Mouse (Mus musculus): Measurements from ENCODE around the gene Peli2. TPM values are rescaled to one million over a fixed set of nuclear protein-coding genes. Genes with fewer than 3 reads are reported as not detected.

Peli2 gene
- total and polyA plus RNA-seq, 3 experiments: 10.1 to 20.3 (median 17.2) TPM

DNA sequence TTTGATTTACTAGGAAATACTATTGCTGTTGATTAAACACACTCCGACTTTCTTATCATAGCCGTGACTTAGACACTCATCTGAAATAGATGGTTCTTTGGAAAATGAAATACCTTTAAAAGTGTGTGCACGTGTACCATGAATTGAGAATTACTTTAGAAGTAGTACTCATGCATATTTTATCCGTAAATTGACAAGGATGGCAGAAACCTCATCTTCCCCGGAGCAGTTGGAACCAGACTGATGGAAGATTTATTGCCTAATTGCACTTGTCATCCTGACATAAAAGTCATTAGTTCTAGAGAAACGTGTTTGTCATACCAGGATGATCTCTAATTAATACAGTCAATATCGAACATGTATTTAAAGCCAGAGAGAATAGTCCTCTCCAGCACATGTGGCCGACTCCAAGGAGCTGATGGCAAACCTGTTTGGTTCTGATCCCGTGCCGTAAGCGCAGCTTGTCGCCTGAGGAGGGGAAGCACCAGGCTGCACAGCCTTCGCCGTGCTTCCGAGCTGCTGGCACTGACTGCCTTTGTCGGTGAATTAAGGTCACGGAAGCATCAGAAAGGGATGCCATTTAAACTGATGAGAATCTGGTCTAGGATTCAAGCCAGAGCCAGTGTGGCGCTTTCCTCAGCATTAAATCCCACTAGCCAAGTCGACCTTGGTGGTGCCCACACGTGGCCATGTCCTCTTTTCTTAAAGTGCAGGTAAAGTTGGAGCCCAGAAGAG, 114.3 kb downstream of the Peli2 start:
- Histone ChIP-seq H3K36me3 (ENCODE audit: control insufficient read depth, insufficient read depth, low read length) (no peaks in the 10 kb centered on the region), H3K27me3 (ENCODE audit: control insufficient read depth, insufficient read depth, low read length) (no peaks in the 10 kb centered on the region), H3K79me2 (replicated peaks; ENCODE audit: control insufficient read depth, insufficient read depth, low read length) (no peaks in the 10 kb centered on the region; the same call in 1 of the 2 replicates), H3K4me1 (ENCODE audit: control insufficient read depth, insufficient read depth, low read length) (0 out of 2 replicates have a peak, but pooled peaks cover 2% of the 10 kb centered on the region), H3K9ac (ENCODE audit: low read depth, low read length) (no peak overlapping the region), H3K4me3 (no peak overlapping the region), H3K27ac (no peak overlapping the region)
- no peak for DNase-seq
- 91% methylated on average over 20 of the region's 20 CpGs for WGBS
- TF ChIP-seq EP300 (IDR thresholded peaks at IDR 0.05; ENCODE audit: insufficient read depth, low read depth, low read length): no peak
- TF ChIP-seq POLR2A (IDR thresholded peaks at IDR 0.05; ENCODE audit: insufficient read depth, low read depth, low read length): no peak
- TF ChIP-seq CTCF (IDR thresholded peaks at IDR 0.05): no peak
- intact Hi-C loops (cut with DNase I): no loop called here

- Histone ChIP-seq H3K4me3 (no peak overlapping the region), H3K79me2 (replicated peaks; ENCODE audit: control insufficient read depth, insufficient read depth, low read length) (no peaks in the 10 kb centered on the region), H3K27ac (no peak overlapping the region), H3K27me3 (ENCODE audit: control insufficient read depth, insufficient read depth, low read length) (no peaks in the 10 kb centered on the region), H3K9ac (ENCODE audit: low read depth, low read length) (no peak overlapping the region), H3K36me3 (ENCODE audit: control insufficient read depth, insufficient read depth, low read length) (no peaks in the 10 kb centered on the region), H3K4me1 (ENCODE audit: control insufficient read depth, insufficient read depth, low read length) (no peaks in the 10 kb centered on the region; the same call in 1 of the 2 replicates)
- no peak for TF ChIP-seq POLR2A (IDR thresholded peaks at IDR 0.05; ENCODE audit: insufficient read depth, low read depth, low read length)
- no peak for TF ChIP-seq EP300 (IDR thresholded peaks at IDR 0.05; ENCODE audit: insufficient read depth, low read depth, low read length)
- TF ChIP-seq CTCF (IDR thresholded peaks at IDR 0.05): no peak
- no peak for DNase-seq
- intact Hi-C loops (cut with DNase I): no loop called here
- 87% methylated on average over 7 of the region's 7 CpGs for WGBS
Observed at GRCm38 (mm10) chr14:48241335-48241734, 120.7 kb downstream of the Peli2 start.

GRCm38 (mm10) chr14:48246236-48246635, 125.6 kb downstream of the Peli2 start:
- DNase-seq: peak in 1 of 2 experiments; percentile 41
- intact Hi-C loops (cut with DNase I): no loop called here
- H3K4me3 ChIP-seq: no peak overlapping the region
- H3K9ac ChIP-seq (ENCODE audit: low read depth, low read length): no peak overlapping the region
- no peaks in the 10 kb centered on the region for H3K79me2 ChIP-seq (replicated peaks; ENCODE audit: control insufficient read depth, insufficient read depth, low read length)
- TF ChIP-seq EP300 (IDR thresholded peaks at IDR 0.05; ENCODE audit: insufficient read depth, low read depth, low read length) (no peak), POLR2A (IDR thresholded peaks at IDR 0.05; ENCODE audit: insufficient read depth, low read depth, low read length) (no peak), CTCF (IDR thresholded peaks at IDR 0.05) (no peak)
- 51% methylated on average over 3 of the region's 3 CpGs for WGBS
- no peaks in the 10 kb centered on the region for H3K27me3 ChIP-seq (ENCODE audit: control insufficient read depth, insufficient read depth, low read length)
- H3K27ac ChIP-seq: no peak overlapping the region
- H3K36me3 ChIP-seq (ENCODE audit: control insufficient read depth, insufficient read depth, low read length): no peaks in the 10 kb centered on the region
- peaks cover 3% of the 10 kb centered on the region for H3K4me1 ChIP-seq (ENCODE audit: control insufficient read depth, insufficient read depth, low read length)

DNA sequence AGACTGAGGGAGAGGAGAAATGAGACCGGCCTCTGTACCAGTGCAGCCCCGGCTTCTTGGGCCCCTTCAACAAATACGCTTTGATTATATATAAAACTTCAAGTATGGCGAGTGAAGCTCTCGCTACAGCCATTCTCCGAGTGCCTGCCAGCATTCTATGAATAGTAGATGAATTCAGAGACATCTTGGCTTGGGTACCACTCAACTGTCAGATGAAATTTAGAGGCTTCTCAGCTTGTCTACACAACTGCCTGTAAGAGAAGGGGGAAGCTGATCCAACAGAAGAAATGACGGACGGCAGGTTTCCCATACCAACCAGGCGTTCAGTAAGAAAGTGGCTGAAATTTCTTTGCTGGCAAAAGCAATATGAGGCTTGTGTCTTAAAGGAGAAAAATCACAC, 126.3 kb downstream of the Peli2 start:
- no peak overlapping the region for H3K9ac ChIP-seq (ENCODE audit: low read depth, low read length)
- no peak overlapping the region for H3K4me3 ChIP-seq
- H3K27me3 ChIP-seq (ENCODE audit: control insufficient read depth, insufficient read depth, low read length): no peaks in the 10 kb centered on the region
- TF ChIP-seq EP300 (IDR thresholded peaks at IDR 0.05; ENCODE audit: insufficient read depth, low read depth, low read length): no peak
- no peak for TF ChIP-seq CTCF (IDR thresholded peaks at IDR 0.05)
- no peak for TF ChIP-seq POLR2A (IDR thresholded peaks at IDR 0.05; ENCODE audit: insufficient read depth, low read depth, low read length)
- no peaks in the 10 kb centered on the region for H3K79me2 ChIP-seq (replicated peaks; ENCODE audit: control insufficient read depth, insufficient read depth, low read length)
- no peaks in the 10 kb centered on the region for H3K36me3 ChIP-seq (ENCODE audit: control insufficient read depth, insufficient read depth, low read length)
- H3K27ac ChIP-seq: no peak overlapping the region
- intact Hi-C loops (cut with DNase I): no loop called here
- WGBS: 81% methylated on average over 9 of the region's 9 CpGs
- no peak for DNase-seq
- H3K4me1 ChIP-seq (ENCODE audit: control insufficient read depth, insufficient read depth, low read length): peaks cover 3% of the 10 kb centered on the region

DNA sequence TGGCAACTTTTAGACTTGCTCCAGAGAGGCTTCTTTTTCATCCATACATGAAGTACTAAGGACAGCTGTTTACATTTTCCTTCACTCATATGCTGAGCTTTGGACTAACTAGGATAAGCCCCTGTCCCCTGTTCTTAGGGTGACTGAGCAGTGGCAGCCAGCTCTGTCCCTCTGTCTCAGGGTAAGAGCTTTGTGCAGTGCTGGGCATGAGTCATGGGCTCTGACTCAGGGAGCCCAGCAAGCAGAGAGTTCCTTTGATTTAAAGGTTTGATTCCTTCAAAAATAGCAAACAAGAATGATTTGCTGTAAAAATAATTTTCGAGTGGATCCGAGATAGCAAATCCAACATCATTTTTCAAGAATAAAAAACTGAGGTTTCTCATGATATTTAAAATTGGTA, 128.8 kb downstream of the Peli2 start:
- no peak for DNase-seq
- no peaks in the 10 kb centered on the region for H3K36me3 ChIP-seq (ENCODE audit: control insufficient read depth, insufficient read depth, low read length)
- no peak for TF ChIP-seq CTCF (IDR thresholded peaks at IDR 0.05)
- no peak for TF ChIP-seq EP300 (IDR thresholded peaks at IDR 0.05; ENCODE audit: insufficient read depth, low read depth, low read length)
- TF ChIP-seq POLR2A (IDR thresholded peaks at IDR 0.05; ENCODE audit: insufficient read depth, low read depth, low read length): no peak
- H3K27ac ChIP-seq: no peak overlapping the region
- no peak overlapping the region for H3K4me3 ChIP-seq
- intact Hi-C loops (cut with DNase I): no loop called here
- no peaks in the 10 kb centered on the region for H3K79me2 ChIP-seq (replicated peaks; ENCODE audit: control insufficient read depth, insufficient read depth, low read length)
- H3K9ac ChIP-seq (ENCODE audit: low read depth, low read length): no peak overlapping the region
- H3K27me3 ChIP-seq (ENCODE audit: control insufficient read depth, insufficient read depth, low read length): no peaks in the 10 kb centered on the region
- WGBS: 89% methylated on average over 2 of the region's 2 CpGs
- H3K4me1 ChIP-seq (ENCODE audit: control insufficient read depth, insufficient read depth, low read length): peaks cover 3% of the 10 kb centered on the region

DNA sequence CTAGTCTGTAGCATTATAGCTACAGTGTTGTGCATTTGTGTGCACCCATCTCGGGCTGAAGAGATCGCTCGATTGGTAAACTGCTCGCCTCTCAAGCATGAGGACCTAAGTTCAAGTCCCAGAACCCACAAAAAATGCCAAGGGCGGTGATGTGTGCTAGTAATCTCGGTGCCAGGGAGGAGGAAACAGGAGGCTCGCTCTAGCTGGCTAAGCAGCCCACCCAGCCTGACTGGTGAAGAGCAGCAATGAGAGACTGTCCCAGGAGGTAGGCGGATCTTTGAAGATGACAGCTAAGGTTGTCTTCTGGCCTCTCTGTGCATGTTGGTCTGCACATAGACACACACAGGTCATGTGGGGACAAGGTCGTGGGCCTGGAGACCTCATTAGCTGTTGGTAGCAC, 129.3 kb downstream of the Peli2 start:
- intact Hi-C loops (cut with DNase I): loop anchor here (5.0 kb wide), 1 partner anchor 42 kb away; no protein-coding TSS in a partner anchor
- Histone ChIP-seq H3K4me3 (no peak overlapping the region), H3K4me1 (ENCODE audit: control insufficient read depth, insufficient read depth, low read length) (peaks cover 3% of the 10 kb centered on the region), H3K27me3 (ENCODE audit: control insufficient read depth, insufficient read depth, low read length) (no peaks in the 10 kb centered on the region), H3K9ac (ENCODE audit: low read depth, low read length) (no peak overlapping the region), H3K36me3 (ENCODE audit: control insufficient read depth, insufficient read depth, low read length) (no peaks in the 10 kb centered on the region), H3K79me2 (replicated peaks; ENCODE audit: control insufficient read depth, insufficient read depth, low read length) (no peaks in the 10 kb centered on the region), H3K27ac (no peak overlapping the region)
- no peak for DNase-seq
- WGBS: 89% methylated on average over 9 of the region's 9 CpGs
- no peak for TF ChIP-seq CTCF (IDR thresholded peaks at IDR 0.05)
- no peak for TF ChIP-seq EP300 (IDR thresholded peaks at IDR 0.05; ENCODE audit: insufficient read depth, low read depth, low read length)
- TF ChIP-seq POLR2A (IDR thresholded peaks at IDR 0.05; ENCODE audit: insufficient read depth, low read depth, low read length): no peak

Measured in heart, adult 2 months (tissue).